Mouse (Mus musculus) midbrain, embryonic 15.5 days (tissue): Measurements from ENCODE around the gene Mknk2. TPM values are rescaled to one million over a fixed set of nuclear protein-coding genes. Genes with fewer than 3 reads are reported as not detected.

Experiments
- ATAC-seq: fragments of 200-750 bp; cut with Nextera tagmentation; replicated peaks from 2 replicates; pipeline ENCODE4 v1.8.0; 2017; ENCODE audit warnings: moderate TSS enrichment
- H3K27ac ChIP-seq: fragments of 300-500 bp; sonication (generic); 2 replicates; pipeline ENCODE4 v1.5.1; 2015; ENCODE audit warnings: mild to moderate bottlenecking, inconsistent platforms
- H3K27me3 ChIP-seq: fragments of 300-500 bp; sonication (generic); replicated peaks from 2 replicates; pipeline ENCODE4 v1.6.1; 2015; ENCODE audit warnings: inconsistent platforms
- H3K36me3 ChIP-seq: fragments of 300-500 bp; sonication (generic); replicated peaks from 2 replicates; pipeline ENCODE4 v1.6.1; 2015; ENCODE audit warnings: inconsistent platforms
- H3K4me1 ChIP-seq: fragments of 300-500 bp; sonication (generic); 2 replicates; pipeline ENCODE4 v1.6.1; 2015; ENCODE audit warnings: inconsistent platforms
- H3K4me2 ChIP-seq: fragments of 300-500 bp; sonication (generic); 2 replicates; pipeline ENCODE4 v1.6.1; 2015; ENCODE audit warnings: inconsistent platforms, mild to moderate bottlenecking, moderate library complexity
- H3K4me3 ChIP-seq: fragments of 300-500 bp; sonication (generic); 2 replicates; pipeline ENCODE4 v1.5.1; 2015; ENCODE audit warnings: mild to moderate bottlenecking, inconsistent platforms
- H3K9ac ChIP-seq: fragments of 300-500 bp; sonication (generic); 2 replicates; pipeline ENCODE4 v1.6.1; 2015; ENCODE audit warnings: mild to moderate bottlenecking, inconsistent platforms
- H3K9me3 ChIP-seq: fragments of 300-500 bp; sonication (generic); 2 replicates; pipeline ENCODE4 v1.6.1; 2016; ENCODE audit warnings: inconsistent platforms
- WGBS: fragments of 180-500 bp; shearing (Covaris S2); methylation state at CpG from one replicate; pipeline ENCODE4 v1.1.7; 2015; ENCODE audit warnings: mixed read lengths; 5-methylcytosine and 5-hydroxymethylcytosine counted together
- polyA plus RNA-seq: library from polyadenylated mRNA; unstranded; fragments of >200 nt; fragmentation: Nextera tagmentation; extraction: Ambion mirVana; gene quantifications from 2 replicates; pipeline ENCODE4 v1.2.1, GENCODE M21; 2015

The Mknk2 gene
- polyA plus RNA-seq, 1 experiment from 2014 or later = 61.5 TPM

GRCm38 (mm10) chr10:80664197-80665015 is 13.5 kb downstream of the Mknk2 start:
- no peak overlapping the region for H3K4me3 ChIP-seq
- peaks cover 28% of the 10 kb centered on the region for H3K36me3 ChIP-seq
- no peak for ATAC-seq
- 44% methylated on average over 16 of the region's 16 CpGs for whole genome bisulfite sequencing
- no peaks in the 10 kb centered on the region for H3K9me3 ChIP-seq
- no peaks in the 10 kb centered on the region for H3K4me1 ChIP-seq
- H3K27ac ChIP-seq = no peak overlapping the region
- no peaks in the 10 kb centered on the region for H3K27me3 ChIP-seq
- H3K4me2 ChIP-seq = no peak overlapping the region
- H3K9ac ChIP-seq = no peak overlapping the region

DNA sequence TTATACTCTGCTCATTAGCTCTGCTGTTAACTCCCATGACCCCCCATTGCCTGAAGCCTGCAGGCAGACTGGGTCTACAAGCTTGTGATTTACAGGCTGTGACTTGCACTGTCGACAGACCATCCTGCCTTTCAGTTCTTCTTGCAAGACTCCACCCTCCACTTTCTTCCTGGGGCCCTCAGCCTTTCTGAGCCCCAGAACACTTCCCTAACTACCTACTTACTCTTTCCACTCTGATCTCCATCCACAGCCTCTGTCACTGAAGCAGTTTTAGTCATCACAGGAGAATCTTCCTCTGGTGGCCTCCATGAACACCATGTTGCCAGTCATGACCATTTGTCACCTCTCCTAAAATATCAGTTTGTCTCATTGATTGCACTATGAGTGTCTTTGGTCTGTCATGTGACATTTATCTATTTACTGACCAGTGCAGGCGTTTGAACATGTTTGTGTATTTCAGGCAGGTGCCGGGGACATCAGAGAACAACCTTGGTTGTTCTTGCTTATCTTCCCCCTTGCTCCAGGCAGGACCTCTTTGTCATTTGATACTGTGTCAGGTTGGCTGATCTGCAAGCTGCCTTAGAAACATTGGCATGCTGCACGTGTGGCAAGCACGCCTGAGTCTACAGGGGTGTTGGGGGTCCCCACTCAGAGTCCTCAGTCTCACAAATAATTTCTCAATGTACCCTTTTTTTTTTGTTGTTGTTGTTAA is 14.3 kb downstream of the Mknk2 start:
- H3K36me3 ChIP-seq = peaks cover 25% of the 10 kb centered on the region
- H3K27ac ChIP-seq = no peak overlapping the region
- 70% methylated on average over 5 of the region's 5 CpGs for WGBS
- ATAC-seq = no peak
- no peak overlapping the region for H3K4me2 ChIP-seq
- no peak overlapping the region for H3K9ac ChIP-seq
- H3K4me3 ChIP-seq = no peak overlapping the region
- H3K27me3 ChIP-seq = no peaks in the 10 kb centered on the region
- H3K9me3 ChIP-seq = no peaks in the 10 kb centered on the region
- H3K4me1 ChIP-seq = peaks cover 5% of the 10 kb centered on the region

GRCm38 (mm10) chr10:80661149-80661548 is 16.8 kb downstream of the Mknk2 start:
- H3K9me3 ChIP-seq = no peaks in the 10 kb centered on the region
- H3K36me3 ChIP-seq = peaks cover 3% of the 10 kb centered on the region
- H3K9ac ChIP-seq = no peak overlapping the region
- H3K4me2 ChIP-seq = no peak overlapping the region
- 32% methylated on average over 5 of the region's 5 CpGs for WGBS
- H3K27ac ChIP-seq = no peak overlapping the region
- peaks cover 12% of the 10 kb centered on the region for H3K4me1 ChIP-seq
- ATAC-seq = no peak
- H3K27me3 ChIP-seq = no peaks in the 10 kb centered on the region
- no peak overlapping the region for H3K4me3 ChIP-seq

DNA sequence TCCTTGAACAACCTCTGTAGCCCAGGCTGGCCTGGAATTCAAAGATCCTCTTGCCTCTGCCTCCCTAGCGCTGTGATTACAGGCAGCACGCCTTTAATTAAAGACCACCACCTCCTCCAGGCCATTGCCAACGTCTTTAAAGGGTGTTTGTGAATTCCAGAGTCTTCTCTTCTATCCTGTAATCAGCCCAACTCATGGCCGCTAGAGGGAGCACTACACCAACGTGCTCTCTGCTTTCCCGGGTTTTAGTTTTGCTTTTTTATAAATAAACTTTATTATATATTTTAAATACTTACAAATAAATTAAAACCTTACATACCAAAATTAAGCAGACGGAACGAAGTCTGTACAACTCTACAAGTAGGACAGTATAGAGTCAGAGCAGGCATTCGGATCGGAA is 18.7 kb downstream of the Mknk2 start:
- no peaks in the 10 kb centered on the region for H3K36me3 ChIP-seq

GRCm38 (mm10) chr10:80658841-80659202 is 19.1 kb downstream of the Mknk2 start:
- no peaks in the 10 kb centered on the region for H3K36me3 ChIP-seq
- H3K9me3 ChIP-seq = no peaks in the 10 kb centered on the region
- H3K4me2 ChIP-seq = no peak overlapping the region
- no peak overlapping the region for H3K9ac ChIP-seq
- H3K4me3 ChIP-seq = no peak overlapping the region
- H3K27me3 ChIP-seq = no peaks in the 10 kb centered on the region
- H3K27ac ChIP-seq = no peak overlapping the region
- H3K4me1 ChIP-seq = peaks cover 30% of the 10 kb centered on the region
- ATAC-seq = no peak
- WGBS = 62% methylated on average over 4 of the region's 4 CpGs

More for the DNA sequence above, 18.7 kb downstream of the Mknk2 start:
- peaks cover 27% of the 10 kb centered on the region for H3K4me1 ChIP-seq
- no peak overlapping the region for H3K27ac ChIP-seq
- no peaks in the 10 kb centered on the region for H3K9me3 ChIP-seq
- no peaks in the 10 kb centered on the region for H3K27me3 ChIP-seq
- no peak overlapping the region; the same call in 1 of the 2 replicates for H3K4me3 ChIP-seq
- 0 out of 2 replicates have a peak overlapping the region, but pooled peaks have one; percentile 20 for H3K4me2 ChIP-seq
- WGBS = 11% methylated on average over 10 of the region's 10 CpGs
- no peak overlapping the region for H3K9ac ChIP-seq
- ATAC-seq = no peak

DNA sequence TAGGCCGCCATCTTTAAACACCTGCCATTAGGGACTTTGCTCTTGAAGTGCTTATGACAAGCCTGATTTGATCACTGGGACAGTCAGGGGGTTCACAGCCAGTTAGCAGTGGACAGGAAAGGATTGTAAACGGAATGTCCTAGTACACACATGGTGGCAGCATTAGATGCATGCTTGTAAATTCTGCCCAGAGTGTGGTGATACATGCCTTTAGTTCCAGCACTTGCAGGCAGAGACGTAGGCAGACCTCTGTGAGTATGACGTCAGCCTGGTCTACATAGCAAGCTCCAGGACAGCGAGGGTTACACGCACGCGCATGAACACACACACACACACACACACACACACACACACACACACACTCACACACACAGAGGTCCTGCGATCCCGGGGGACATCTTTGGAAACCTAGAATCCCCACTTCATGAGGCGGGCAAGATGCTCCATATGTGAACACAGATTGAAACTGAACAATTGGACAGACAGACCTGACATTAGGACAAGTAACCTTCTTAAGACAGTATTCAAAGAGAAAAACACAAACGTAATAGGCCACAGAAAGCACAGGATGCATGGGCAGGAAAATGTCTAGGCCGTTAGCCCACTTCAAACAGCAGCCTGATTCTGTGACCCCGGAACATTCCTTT is 19.6 kb downstream of the Mknk2 start:
- 86% methylated on average over 14 of the region's 14 CpGs for WGBS

DNA sequence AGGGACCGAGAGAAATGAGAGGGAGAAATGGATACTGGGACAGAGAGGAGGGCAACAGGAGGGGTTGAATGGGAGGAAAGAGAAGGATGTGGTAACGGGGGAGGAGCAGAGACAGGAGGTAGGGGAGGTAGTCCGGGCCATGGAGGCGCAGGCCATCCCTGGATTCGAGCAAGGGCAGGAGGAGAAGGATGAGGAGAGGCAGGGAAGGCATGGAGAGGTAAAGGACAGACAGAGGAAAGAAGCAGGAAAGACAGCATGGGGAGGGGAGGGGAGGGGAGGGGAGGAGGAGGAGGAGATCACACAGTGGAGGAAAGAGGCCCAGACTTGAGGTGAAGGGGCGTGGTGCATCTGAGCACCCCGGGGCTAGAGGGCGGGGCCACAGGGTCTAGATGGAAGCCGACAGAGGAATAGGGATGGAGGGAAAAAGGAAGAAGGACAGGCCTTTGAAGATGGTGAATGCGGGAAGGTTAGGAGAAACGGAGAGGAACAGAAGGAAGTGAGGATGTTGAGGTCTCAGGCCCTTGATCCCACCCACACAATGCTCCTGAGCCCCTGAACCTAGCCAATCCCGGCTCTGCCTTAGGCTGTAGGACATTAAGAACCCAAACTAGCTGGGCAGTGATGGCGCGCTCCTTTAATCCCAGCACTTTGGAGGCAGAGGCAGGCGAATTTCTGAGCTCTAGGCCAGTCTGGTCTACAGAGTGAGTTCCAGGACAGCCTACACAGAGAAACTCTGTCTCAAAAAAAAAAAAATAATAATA is 20.9 kb downstream of the Mknk2 start, which contains the start of gene Btbd2:
Gene Btbd2, minus strand, starts transcription at position 209 of the 761 bp plus-strand sequence.
- no peaks in the 10 kb centered on the region for H3K27me3 ChIP-seq
- H3K9me3 ChIP-seq = no peaks in the 10 kb centered on the region
- H3K4me3 ChIP-seq = peak within 1 kb of the TSS; percentile 87
- 23% methylated on average over 15 of the region's 15 CpGs for WGBS
- H3K4me1 ChIP-seq = peaks cover 36% of the 10 kb centered on the region
- peak within 1 kb of the TSS; percentile 94 for H3K9ac ChIP-seq
- ATAC-seq = peak; percentile 62; the same call in 1 of the 2 replicates
- peak within 1 kb of the TSS; percentile 77 for H3K4me2 ChIP-seq
- H3K27ac ChIP-seq = peak within 1 kb of the TSS; percentile 92
- no peaks in the 10 kb centered on the region for H3K36me3 ChIP-seq

More for the DNA sequence above, 19.6 kb downstream of the Mknk2 start:
- H3K4me2 ChIP-seq = no peak overlapping the region
- H3K36me3 ChIP-seq = no peaks in the 10 kb centered on the region
- H3K27me3 ChIP-seq = no peaks in the 10 kb centered on the region
- peaks cover 35% of the 10 kb centered on the region for H3K4me1 ChIP-seq
- no peak for ATAC-seq
- no peak overlapping the region for H3K27ac ChIP-seq
- H3K9ac ChIP-seq = no peak overlapping the region
- H3K9me3 ChIP-seq = no peaks in the 10 kb centered on the region
- no peak overlapping the region for H3K4me3 ChIP-seq

GRCm38 (mm10) chr10:80656130-80656862 is 21.6 kb downstream of the Mknk2 start:
- WGBS = under 1% methylated on average over 66 of the region's 72 CpGs
- Histone ChIP-seq H3K4me3 (peak overlapping the region; percentile 87), H3K9me3 (no peaks in the 10 kb centered on the region), H3K27me3 (no peaks in the 10 kb centered on the region), H3K36me3 (no peaks in the 10 kb centered on the region), H3K27ac (peak overlapping the region; percentile 92), H3K9ac (peak overlapping the region; percentile 94), H3K4me1 (peaks cover 36% of the 10 kb centered on the region), H3K4me2 (peak overlapping the region; percentile 77)
- ATAC-seq = peak; percentile 87

- Histone ChIP-seq H3K27me3 (no peaks in the 10 kb centered on the region), H3K4me1 (peaks cover 36% of the 10 kb centered on the region), H3K4me3 (peak overlapping the region; percentile 87), H3K36me3 (no peaks in the 10 kb centered on the region), H3K27ac (peak overlapping the region; percentile 92), H3K9ac (peak overlapping the region; percentile 94), H3K4me2 (peak overlapping the region; percentile 77), H3K9me3 (no peaks in the 10 kb centered on the region)
- whole genome bisulfite sequencing = 3% methylated on average over 12 of the region's 12 CpGs
- ATAC-seq = peak; percentile 78
Measured at GRCm38 (mm10) chr10:80655406-80656129, 22.3 kb downstream of the Mknk2 start.

- no peak for ATAC-seq
- no peaks in the 10 kb centered on the region for H3K9me3 ChIP-seq
- H3K36me3 ChIP-seq = no peaks in the 10 kb centered on the region
- H3K27me3 ChIP-seq = no peaks in the 10 kb centered on the region
- no peak overlapping the region for H3K9ac ChIP-seq
- 84% methylated on average over 6 of the region's 6 CpGs for WGBS
- H3K4me3 ChIP-seq = peak overlapping the region; percentile 87
- peaks cover 36% of the 10 kb centered on the region for H3K4me1 ChIP-seq
- no peak overlapping the region for H3K27ac ChIP-seq
- H3K4me2 ChIP-seq = peak overlapping the region; percentile 77
Measured at GRCm38 (mm10) chr10:80654866-80655265, 23.0 kb downstream of the Mknk2 start.
